Mouse (Mus musculus) embryonic facial prominence, embryonic 12.5 days (tissue): ENCODE results near the gene Mymx. TPM values are rescaled to one million over a fixed set of nuclear protein-coding genes. Genes with fewer than 3 reads are reported as not detected.
A peak's percentile ranks its signal among the peaks of the same experiment; 100 is the strongest.

Source experiments
- ATAC-seq: fragments of 200-750 bp; cut with Nextera tagmentation; 2 replicates; pipeline ENCODE4 v1.8.0; 2017; ENCODE audit not compliant: insufficient number of reproducible peaks, insufficient read depth, low FRiP score, low TSS enrichment
- H3K27ac ChIP-seq: fragments of 300-500 bp; sonication (generic); 2 replicates; pipeline ENCODE4 v1.5.1; 2016; ENCODE audit warnings: mild to moderate bottlenecking
- H3K27me3 ChIP-seq: fragments of 300-500 bp; sonication (generic); 2 replicates; pipeline ENCODE4 v1.6.1; 2016; ENCODE audit warnings: mild to moderate bottlenecking, moderate library complexity
- H3K36me3 ChIP-seq: fragments of 300-500 bp; sonication (generic); 2 replicates; pipeline ENCODE4 v1.6.1; 2016; ENCODE audit warnings: mild to moderate bottlenecking
- H3K4me1 ChIP-seq: fragments of 300-500 bp; sonication (generic); 2 replicates; pipeline ENCODE4 v1.6.1; 2016
- H3K4me2 ChIP-seq: fragments of 300-500 bp; sonication (generic); replicated peaks from 2 replicates; pipeline ENCODE4 v1.6.1; 2016; ENCODE audit warnings: mild to moderate bottlenecking, moderate library complexity
- H3K4me3 ChIP-seq: fragments of 300-500 bp; sonication (generic); 2 replicates; pipeline ENCODE4 v1.5.1; 2016; ENCODE audit warnings: mild to moderate bottlenecking
- H3K9ac ChIP-seq: fragments of 300-500 bp; sonication (generic); 2 replicates; pipeline ENCODE4 v1.6.1; 2016; ENCODE audit warnings: mild to moderate bottlenecking, moderate library complexity
- H3K9me3 ChIP-seq: fragments of 300-500 bp; sonication (generic); 2 replicates; pipeline ENCODE4 v1.6.1; 2016; ENCODE audit warnings: mild to moderate bottlenecking, moderate library complexity
- WGBS: fragments of 180-500 bp; shearing (Covaris S2); methylation state at CpG from one replicate; pipeline ENCODE4 v1.1.7; 2016; 5-methylcytosine and 5-hydroxymethylcytosine counted together
- polyA plus RNA-seq: library from polyadenylated mRNA; unstranded; fragments of >200 nt; fragmentation: Nextera tagmentation; extraction: Ambion mirVana; gene quantifications from 2 replicates; pipeline ENCODE4 v1.2.1, GENCODE M21; 2016

Gene Mymx
- polyA plus RNA-seq, 1 experiment from 2014 or later: 10.7 TPM

- no peak for ATAC-seq
- no peak overlapping the region for H3K4me3 ChIP-seq
- no peaks in the 10 kb centered on the region for H3K27me3 ChIP-seq
- H3K36me3 ChIP-seq: peaks cover 5% of the 10 kb centered on the region
- H3K9me3 ChIP-seq: peaks cover 9% of the 10 kb centered on the region; the same call in 1 of the 2 replicates
- WGBS: 60% methylated on average over 23 of the region's 23 CpGs
- H3K9ac ChIP-seq: no peak overlapping the region
- no peak overlapping the region for H3K4me2 ChIP-seq
- H3K27ac ChIP-seq: peak overlapping the region; percentile 71
- peaks cover 22% of the 10 kb centered on the region; the same call in 1 of the 2 replicates for H3K4me1 ChIP-seq
Measured at GRCm38 (mm10) chr17:45585725-45586448, 16.0 kb downstream of the Mymx start.

- Histone ChIP-seq H3K27ac (peak overlapping the region; percentile 71), H3K9me3 (peaks cover 9% of the 10 kb centered on the region; the same call in 1 of the 2 replicates), H3K4me2 (no peak overlapping the region), H3K36me3 (peaks cover 5% of the 10 kb centered on the region), H3K9ac (no peak overlapping the region), H3K4me3 (no peak overlapping the region), H3K27me3 (no peaks in the 10 kb centered on the region), H3K4me1 (peaks cover 23% of the 10 kb centered on the region; the same call in 1 of the 2 replicates)
- peak; percentile 64 for ATAC-seq
- 13% methylated on average over 14 of the region's 14 CpGs for WGBS
Measured at GRCm38 (mm10) chr17:45584939-45585678, 16.8 kb downstream of the Mymx start.

DNA sequence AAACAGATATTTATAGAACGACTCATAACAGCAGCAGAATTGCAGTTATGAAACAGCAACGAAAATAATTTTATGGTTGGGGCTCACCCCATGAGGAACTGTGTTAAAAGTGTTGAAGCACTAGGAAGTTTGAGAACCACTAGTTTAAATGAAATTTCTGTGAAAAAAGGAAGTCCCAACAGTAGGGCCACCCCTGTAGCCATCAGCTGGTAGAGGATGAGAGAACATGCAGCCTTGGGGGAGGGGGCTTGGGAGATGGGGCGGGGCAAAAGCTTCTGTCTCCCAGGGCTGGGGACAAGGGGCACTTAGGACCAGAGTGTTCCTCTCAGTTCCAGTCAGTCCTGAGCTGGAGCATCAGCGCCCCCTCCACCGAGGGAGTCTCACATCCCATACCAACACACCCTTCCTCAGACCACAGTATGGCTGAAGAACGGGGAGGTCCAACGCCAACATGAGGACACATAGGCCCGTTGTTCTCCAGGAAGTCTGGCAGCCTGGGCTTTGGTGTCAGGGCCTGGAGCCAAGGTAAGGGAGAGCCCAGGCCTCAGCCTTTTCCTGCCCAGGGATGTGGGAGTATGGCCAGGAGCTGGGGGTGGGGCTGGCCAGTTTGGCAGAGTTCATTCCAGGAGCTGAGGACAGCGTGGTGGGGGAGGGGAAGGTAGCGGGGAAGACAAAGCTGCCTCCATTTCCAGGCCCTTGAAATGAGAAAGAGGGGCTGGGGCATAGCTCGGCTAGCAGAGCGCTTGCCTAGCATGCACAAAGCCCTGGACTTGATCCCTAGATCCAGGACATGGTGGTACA, 17.6 kb downstream of the Mymx start:
- WGBS: 29% methylated on average over 12 of the region's 12 CpGs

DNA sequence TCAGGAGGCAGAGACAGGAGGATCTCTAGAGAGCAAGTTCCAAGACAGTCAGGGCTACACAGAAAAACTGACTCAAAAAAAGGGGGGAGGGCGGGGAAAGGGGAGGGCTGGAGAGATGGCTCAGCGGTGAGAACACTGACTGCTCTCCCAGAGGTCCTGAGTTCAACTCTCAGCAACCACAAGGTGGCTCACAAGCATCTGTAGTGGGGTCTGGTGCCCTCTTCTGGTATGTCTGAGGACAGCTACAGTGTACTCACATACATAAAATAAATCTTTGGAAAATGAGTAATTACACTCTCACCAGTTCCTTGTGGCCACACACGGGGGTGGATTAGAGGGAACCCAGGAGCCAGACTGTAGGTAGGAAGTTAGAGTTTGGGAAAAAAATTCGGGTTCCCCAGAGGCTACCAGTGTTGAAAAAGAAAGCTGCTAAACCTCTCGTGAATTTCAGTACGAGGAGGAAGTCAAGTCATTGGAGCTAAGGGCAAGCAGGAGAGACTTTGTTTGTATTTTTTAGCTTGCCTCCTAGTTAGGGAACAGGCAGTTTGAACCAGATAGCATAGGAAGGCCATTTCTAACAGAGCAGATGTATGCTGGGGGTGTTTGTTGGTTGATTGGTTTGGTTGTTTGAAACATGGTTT, 19.1 kb downstream of the Mymx start:
- Histone ChIP-seq H3K36me3 (peaks cover 5% of the 10 kb centered on the region), H3K4me2 (no peak overlapping the region), H3K9me3 (peaks cover 9% of the 10 kb centered on the region; the same call in 1 of the 2 replicates), H3K4me1 (peaks cover 23% of the 10 kb centered on the region; the same call in 1 of the 2 replicates), H3K27ac (no peak overlapping the region), H3K9ac (no peak overlapping the region), H3K4me3 (no peak overlapping the region), H3K27me3 (no peaks in the 10 kb centered on the region)
- no peak for ATAC-seq
- 67% methylated on average over 6 of the region's 6 CpGs for WGBS

More for the DNA sequence above, 17.6 kb downstream of the Mymx start:
- no peaks in the 10 kb centered on the region for H3K27me3 ChIP-seq
- peaks cover 23% of the 10 kb centered on the region; the same call in 1 of the 2 replicates for H3K4me1 ChIP-seq
- H3K4me2 ChIP-seq: no peak overlapping the region
- no peak overlapping the region for H3K9ac ChIP-seq
- peaks cover 5% of the 10 kb centered on the region for H3K36me3 ChIP-seq
- H3K4me3 ChIP-seq: no peak overlapping the region
- ATAC-seq: 0 out of 2 replicates have a peak, but pooled peaks have one; percentile 7
- H3K9me3 ChIP-seq: peaks cover 9% of the 10 kb centered on the region; the same call in 1 of the 2 replicates
- H3K27ac ChIP-seq: peak overlapping the region; percentile 71

DNA sequence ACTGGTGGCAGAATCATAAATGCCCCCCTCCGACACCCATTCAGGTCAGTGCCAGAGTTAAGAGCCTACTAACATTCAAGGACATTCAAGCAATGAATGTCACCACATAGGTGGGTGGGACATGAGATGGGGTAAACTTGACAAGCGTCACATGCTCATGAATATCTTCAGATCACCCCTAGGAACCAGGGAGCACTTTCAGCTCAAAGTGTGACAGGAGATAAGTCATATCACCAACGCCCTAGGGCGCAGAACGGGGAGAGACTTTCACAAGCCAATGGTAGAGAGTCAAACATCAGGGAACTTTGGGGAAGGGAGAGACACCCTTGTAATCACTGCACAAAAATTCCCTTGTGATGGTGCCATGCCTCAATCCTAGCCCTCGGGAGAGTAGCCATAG, 19.7 kb downstream of the Mymx start:
- Histone ChIP-seq H3K4me1 (peaks cover 23% of the 10 kb centered on the region; the same call in 1 of the 2 replicates), H3K4me3 (no peak overlapping the region), H3K4me2 (no peak overlapping the region), H3K9me3 (peaks cover 9% of the 10 kb centered on the region; the same call in 1 of the 2 replicates), H3K27ac (no peak overlapping the region), H3K36me3 (peaks cover 5% of the 10 kb centered on the region; the same call in 1 of the 2 replicates), H3K27me3 (no peaks in the 10 kb centered on the region), H3K9ac (no peak overlapping the region)
- WGBS: 89% methylated on average over 6 of the region's 6 CpGs
- ATAC-seq: no peak

DNA sequence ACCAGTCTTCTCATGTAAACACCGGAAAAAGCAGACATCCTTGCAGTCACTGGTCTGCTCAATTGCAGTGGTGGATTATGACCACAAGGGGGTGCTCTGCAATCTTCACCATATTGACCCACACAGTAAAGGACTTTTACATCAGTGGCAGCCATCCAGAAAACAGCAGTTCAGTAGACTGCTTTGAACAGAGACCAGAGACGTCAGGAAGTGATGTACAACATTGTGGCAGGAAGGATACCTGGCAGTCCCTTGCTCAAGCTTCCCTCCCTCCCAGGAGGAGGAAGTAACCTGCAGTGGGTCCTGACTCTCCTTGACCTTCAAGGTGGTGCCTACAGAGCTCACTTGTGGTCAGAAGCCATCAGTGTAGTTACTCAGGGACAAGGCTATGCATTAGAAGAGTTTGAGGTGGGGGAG, 20.3 kb downstream of the Mymx start:
- Histone ChIP-seq H3K36me3 (peaks cover 5% of the 10 kb centered on the region; the same call in 1 of the 2 replicates), H3K9ac (no peak overlapping the region), H3K4me2 (no peak overlapping the region), H3K9me3 (0 out of 2 replicates have a peak, but pooled peaks cover 3% of the 10 kb centered on the region), H3K4me1 (peaks cover 23% of the 10 kb centered on the region; the same call in 1 of the 2 replicates), H3K27ac (no peak overlapping the region), H3K4me3 (no peak overlapping the region), H3K27me3 (no peaks in the 10 kb centered on the region)
- WGBS: 11% methylated on average over 2 of the region's 2 CpGs
- ATAC-seq: no peak

GRCm38 (mm10) chr17:45580958-45581477, 20.9 kb downstream of the Mymx start:
- H3K4me1 ChIP-seq: peaks cover 23% of the 10 kb centered on the region; the same call in 1 of the 2 replicates
- H3K9ac ChIP-seq: peak overlapping the region; percentile 3; the same call in 1 of the 2 replicates
- H3K27ac ChIP-seq: peak overlapping the region; percentile 23; the same call in 1 of the 2 replicates
- H3K4me3 ChIP-seq: no peak overlapping the region
- H3K27me3 ChIP-seq: no peaks in the 10 kb centered on the region
- WGBS: 42% methylated on average over 12 of the region's 12 CpGs
- no peaks in the 10 kb centered on the region for H3K36me3 ChIP-seq
- 0 out of 2 replicates have a peak, but pooled peaks have one; percentile 0 for ATAC-seq
- 0 out of 2 replicates have a peak overlapping the region, but pooled peaks have one; percentile 5 for H3K4me2 ChIP-seq
- no peaks in the 10 kb centered on the region for H3K9me3 ChIP-seq

- Histone ChIP-seq H3K36me3 (no peaks in the 10 kb centered on the region), H3K9ac (no peak overlapping the region), H3K27me3 (no peaks in the 10 kb centered on the region), H3K9me3 (no peaks in the 10 kb centered on the region), H3K4me3 (no peak overlapping the region), H3K4me2 (no peak overlapping the region), H3K27ac (no peak overlapping the region), H3K4me1 (peaks cover 13% of the 10 kb centered on the region; the same call in 1 of the 2 replicates)
- ATAC-seq: no peak
- WGBS: 75% methylated on average over 4 of the region's 4 CpGs
Measured at GRCm38 (mm10) chr17:45579554-45579953, 22.3 kb downstream of the Mymx start.

DNA sequence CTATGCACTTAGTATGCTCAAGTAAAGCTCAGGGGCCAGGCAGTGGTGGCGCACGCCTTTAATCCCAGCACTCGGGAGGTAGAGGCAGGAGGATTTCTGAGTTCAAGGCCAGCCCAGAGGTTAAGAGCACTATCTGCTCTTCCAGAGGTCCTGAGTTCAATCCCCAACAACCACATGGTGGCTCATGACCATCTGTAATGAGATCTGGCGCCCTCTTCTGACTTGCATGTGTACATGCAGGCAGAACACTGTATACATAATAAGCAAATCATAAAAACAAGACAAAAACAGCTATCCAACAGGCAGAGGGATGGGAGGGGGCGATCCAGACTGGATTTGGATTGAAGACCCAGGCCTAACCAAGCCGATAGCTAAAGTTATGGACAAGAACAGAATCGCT, 23.1 kb downstream of the Mymx start:
- Histone ChIP-seq H3K9ac (no peak overlapping the region), H3K4me2 (no peak overlapping the region), H3K9me3 (no peaks in the 10 kb centered on the region), H3K27me3 (no peaks in the 10 kb centered on the region), H3K4me1 (peaks cover 10% of the 10 kb centered on the region; the same call in 1 of the 2 replicates), H3K4me3 (no peak overlapping the region), H3K36me3 (no peaks in the 10 kb centered on the region), H3K27ac (no peak overlapping the region)
- ATAC-seq: no peak
- 76% methylated on average over 7 of the region's 7 CpGs for WGBS

DNA sequence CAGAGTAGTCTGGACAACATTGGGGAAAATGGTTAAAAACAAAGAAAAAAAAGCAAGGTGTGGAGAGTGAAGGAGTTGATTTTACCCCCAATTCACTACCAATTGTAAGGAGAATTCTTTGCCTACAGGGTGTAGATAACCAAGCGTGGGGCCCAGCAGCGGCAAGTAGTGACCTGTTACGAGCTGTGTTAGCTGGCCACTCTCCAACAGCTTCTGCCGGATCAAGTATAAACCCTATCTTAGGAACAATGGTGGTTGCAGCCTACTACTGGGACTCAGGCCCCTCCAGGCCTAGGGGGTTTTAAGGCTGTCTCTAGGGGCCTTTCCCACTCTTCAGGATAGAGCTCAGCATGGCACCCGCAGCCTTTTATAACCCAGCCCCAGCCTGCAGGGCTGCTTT, 23.7 kb downstream of the Mymx start:
- Histone ChIP-seq H3K27me3 (no peaks in the 10 kb centered on the region), H3K4me2 (no peak overlapping the region), H3K4me1 (peaks cover 10% of the 10 kb centered on the region; the same call in 1 of the 2 replicates), H3K27ac (0 out of 2 replicates have a peak overlapping the region, but pooled peaks have one; percentile 37), H3K9ac (no peak overlapping the region), H3K36me3 (no peaks in the 10 kb centered on the region), H3K9me3 (no peaks in the 10 kb centered on the region), H3K4me3 (no peak overlapping the region)
- 64% methylated on average over 5 of the region's 5 CpGs for WGBS
- ATAC-seq: no peak
